9 mouse cellular contexts compared by ENCODE assay signal in the genomic region with DNA sequence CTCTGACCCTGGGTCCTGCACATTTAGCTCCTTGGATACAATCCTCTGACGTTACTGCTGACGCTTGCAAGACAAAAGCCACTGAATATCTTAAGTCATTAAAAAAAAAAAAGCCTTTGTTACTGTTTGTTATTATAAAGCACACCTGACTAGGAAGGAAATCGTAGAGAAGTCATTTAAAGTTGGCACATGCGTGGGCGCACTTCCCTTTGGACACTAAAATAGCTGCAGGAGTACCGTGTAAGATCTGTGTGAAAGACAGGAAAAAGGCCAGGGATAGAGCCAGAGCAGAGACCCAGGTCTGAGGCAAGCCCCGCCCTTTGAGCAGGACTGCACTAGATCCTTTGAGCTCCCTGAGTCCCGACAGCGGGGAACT.
DNase-seq lines count a peak whose midpoint lies in the region; ATAC-seq and TF ChIP-seq lines count a peak whose summit lies in the region.
"Had no signal": no experiment of that assay in that cellular context is flagged by ENCODE, and none has a peak within 500 bp of the region (broad histone marks: within the 10 kb centered on the region; RNA-seq: fewer than 3 reads in every experiment).

No protein-coding gene starts in this region.

- no peaks in the 10 kb centered on the region for H3K9me3 ChIP-seq in lung, embryonic 16.5 days (ENCODE audit: control insufficient read depth, low read length)
- no peaks in the 10 kb centered on the region for H3K9me3 ChIP-seq in heart, embryonic 16.5 days (replicated peaks; ENCODE audit: control insufficient read depth, low read length)
- H3K9me3 ChIP-seq: G1E had no signal

- H3K4me2 ChIP-seq in lung, embryonic 16.5 days (ENCODE audit: low read depth, low read length), result no peak overlapping the region
- H3K4me2 ChIP-seq in heart, embryonic 16.5 days (ENCODE audit: low read depth, low read length), result peak overlapping the region; percentile 43

- DNase-seq in lung, postnatal 25 days (ENCODE audit: low spot score), result no peak
- peak; percentile 29 to 48 for DNase-seq in kidney, postnatal 4 days
- DNase-seq in left cerebral cortex, adult 2 months (ENCODE audit: extremely low spot score in 1 of 2, low spot score in 2 of 2), result no peak
- no peak for DNase-seq in gastrocnemius, postnatal 36 days
- no peak for DNase-seq in left cerebral cortex, postnatal 25 days (ENCODE audit: low spot score in 2 of 2)
- no peak for DNase-seq in spleen, postnatal 14 days (ENCODE audit: low spot score in 2 of 2)

- no peak overlapping the region for H3K4me3 ChIP-seq in lung, embryonic 16.5 days (ENCODE audit: low read length)
- no peak overlapping the region for H3K4me3 ChIP-seq in heart, embryonic 16.5 days (ENCODE audit: low read length)
- H3K4me3 ChIP-seq in left cerebral cortex, adult 2 months, result no peak overlapping the region

- intact Hi-C loops in left cerebral cortex, adult 2 months (cut with DNase I), result no loop called here
- intact Hi-C loops in gastrocnemius, postnatal 36 days (cut with DNase I), result no loop called here
- intact Hi-C loops in left cerebral cortex, postnatal 25 days (cut with DNase I), result no loop called here

- peak overlapping the region; percentile 69 for H3K27ac ChIP-seq in lung, embryonic 16.5 days (ENCODE audit: low read length)
- peak overlapping the region; percentile 91 for H3K27ac ChIP-seq in heart, embryonic 16.5 days (ENCODE audit: low read length)
- H3K27ac ChIP-seq in left cerebral cortex, adult 2 months, result no peak overlapping the region

- H3K36me3 ChIP-seq in lung, embryonic 16.5 days (ENCODE audit: control insufficient read depth, insufficient read depth, low read length), result peaks cover 3% of the 10 kb centered on the region; the same call in 1 of the 2 replicates
- H3K36me3 ChIP-seq in heart, embryonic 16.5 days (ENCODE audit: control insufficient read depth, insufficient read depth), result 0 out of 2 replicates have a peak, but pooled peaks cover 3% of the 10 kb centered on the region

- peak; percentile 81 for ATAC-seq in lung, embryonic 16.5 days (ENCODE audit: low read depth)
- peak; percentile 79 for ATAC-seq in heart, embryonic 16.5 days (replicated peaks; ENCODE audit: extremely low read depth, insufficient read depth, low FRiP score)

- 47% methylated on average over 9 of the region's 9 CpGs for WGBS in lung, embryonic 16.5 days
- 25% methylated on average over 9 of the region's 9 CpGs for WGBS in heart, embryonic 16.5 days

- TF ChIP-seq CTCF in left cerebral cortex, adult 2 months (IDR thresholded peaks at IDR 0.05), result no peak

- H3K9ac ChIP-seq in lung, embryonic 16.5 days (ENCODE audit: low read length), result no peak overlapping the region
- peak overlapping the region; percentile 49; the same call in 1 of the 2 replicates for H3K9ac ChIP-seq in heart, embryonic 16.5 days (ENCODE audit: low read length)

- no peaks in the 10 kb centered on the region for H3K27me3 ChIP-seq in lung, embryonic 16.5 days (ENCODE audit: control insufficient read depth, insufficient read depth, low read depth, low read length)
- H3K27me3 ChIP-seq in heart, embryonic 16.5 days (ENCODE audit: control insufficient read depth, insufficient read depth, low read length), result no peaks in the 10 kb centered on the region

- H3K4me1 ChIP-seq in lung, embryonic 16.5 days (replicated peaks; ENCODE audit: control insufficient read depth, insufficient read depth, low read length), result 0 out of 2 replicates have a peak, but pooled peaks cover 3% of the 10 kb centered on the region
- peaks cover 32% of the 10 kb centered on the region for H3K4me1 ChIP-seq in heart, embryonic 16.5 days (ENCODE audit: control insufficient read depth, insufficient read depth, low read length)

Comparison
In these comparisons a context has a peak if more than half of its experiments do, and no peak if none do; other contexts are left out.
1. DNase-seq: peak in kidney, postnatal 4 days (2 of 2); none in lung, postnatal 25 days (single experiment), left cerebral cortex, adult 2 months (0 of 2), gastrocnemius, postnatal 36 days (0 of 2), left cerebral cortex, postnatal 25 days (0 of 2) and spleen, postnatal 14 days (0 of 2).